Mouse (Mus musculus): Measurements from ENCODE around the gene Ndnf. TPM values are rescaled to one million over a fixed set of nuclear protein-coding genes. Genes with fewer than 3 reads are reported as not detected.

Ndnf gene
- total RNA-seq, 2 experiments from 2014 or later, result 10.0 to 14.0 TPM

- no peak for DNase-seq (ENCODE audit: low spot score in 2 of 2)
Observed at GRCm38 (mm10) chr6:65743144-65743870, 71.9 kb downstream of the Ndnf start.

GRCm38 (mm10) chr6:65743871-65744202 is 72.4 kb downstream of the Ndnf start:
- DNase-seq (ENCODE audit: low spot score in 2 of 2), result no peak

GRCm38 (mm10) chr6:65758214-65758613 is 86.8 kb downstream of the Ndnf start:
- no peak for DNase-seq (ENCODE audit: low spot score in 2 of 2)

GRCm38 (mm10) chr6:65759174-65759573 is 87.8 kb downstream of the Ndnf start:
- DNase-seq (ENCODE audit: low spot score in 2 of 2), result no peak

GRCm38 (mm10) chr6:65760073-65760472 is 88.7 kb downstream of the Ndnf start:
- no peak for DNase-seq (ENCODE audit: low spot score in 2 of 2)

Other genes starting within 250 kb of the Ndnf start
- gene Tnip3, start 146.3 kb upstream of the Ndnf start, total RNA-seq (2021), result under 1 TPM in 1 of 2 experiments, not detected in 1; 0.21 TPM
- gene Prdm5, start 107.4 kb downstream of the Ndnf start, total RNA-seq (2021), result 1 to 10 TPM; 5.5 to 6.0 TPM

Data from left cerebral cortex, adult 18-20 months (tissue).